Mouse (Mus musculus): ENCODE data around the gene Phf21b.

DNA sequence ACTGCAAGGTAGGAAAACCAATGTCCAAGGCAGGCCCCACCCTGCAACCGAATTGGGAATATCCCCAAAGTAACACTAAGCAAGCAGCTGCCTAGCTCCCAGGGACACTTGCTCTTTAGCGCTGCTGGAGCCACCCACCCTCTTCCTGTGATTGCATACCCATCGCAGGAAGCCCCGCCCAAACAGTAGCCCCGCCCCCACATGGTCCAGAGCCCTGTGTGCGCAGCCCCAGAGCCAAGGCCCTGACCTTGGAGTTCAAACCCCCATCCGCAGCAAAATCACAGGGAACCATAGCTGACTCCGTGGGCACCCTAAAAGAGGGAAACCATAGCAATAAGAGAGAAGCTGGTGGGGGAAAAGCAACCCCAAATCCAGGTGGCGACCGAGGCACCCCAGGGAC, 89.2 kb downstream of the Phf21b start:
- TF ChIP-seq CTCF (conservative IDR thresholded peaks at IDR 0.05; ENCODE audit: low read length), result no peak
- no peak for TF ChIP-seq NANOG (IDR thresholded peaks at IDR 0.05; ENCODE audit: borderline replicate concordance, low read length)
- TF ChIP-seq POU5F1 (IDR thresholded peaks at IDR 0.05; ENCODE audit: borderline replicate concordance, low read length), result no peak
